Comparison of ENCODE assay signal across 15 mouse cellular contexts in genomic region chrX:10539482-10540166, GRCm38 (mm10). TPM values are rescaled to one million over a fixed set of nuclear protein-coding genes. Genes with fewer than 3 reads are reported as not detected.
DNase-seq lines count a peak whose midpoint lies in the region; ATAC-seq and TF ChIP-seq lines count a peak whose summit lies in the region.
"Had no signal": no experiment of that assay in that cellular context is flagged by ENCODE, and none has a peak within 500 bp of the region (broad histone marks: within the 10 kb centered on the region; RNA-seq: fewer than 3 reads in every experiment).

No protein-coding gene starts in this region.

- H3K27ac ChIP-seq in hindbrain, postnatal 0 days = no peak overlapping the region
- H3K27ac ChIP-seq in hindbrain, embryonic 13.5 days = no peak overlapping the region
- H3K27ac ChIP-seq in lung, embryonic 16.5 days (ENCODE audit: low read length) = peak overlapping the region; percentile 35
- H3K27ac ChIP-seq: forebrain, embryonic 10.5 days; hindbrain, embryonic 15.5 days; midbrain, embryonic 12.5 days had no signal

- H3K4me1 ChIP-seq in hindbrain, postnatal 0 days (ENCODE audit: insufficient read depth, low read length) = no peaks in the 10 kb centered on the region
- no peaks in the 10 kb centered on the region for H3K4me1 ChIP-seq in hindbrain, embryonic 13.5 days (replicated peaks)
- H3K4me1 ChIP-seq in lung, embryonic 16.5 days (replicated peaks; ENCODE audit: control insufficient read depth, insufficient read depth, low read length) = 0 out of 2 replicates have a peak, but pooled peaks cover 2% of the 10 kb centered on the region

- H3K27me3 ChIP-seq in hindbrain, postnatal 0 days (ENCODE audit: insufficient read depth, low read length) = no peaks in the 10 kb centered on the region
- H3K27me3 ChIP-seq in hindbrain, embryonic 13.5 days = no peaks in the 10 kb centered on the region
- no peaks in the 10 kb centered on the region for H3K27me3 ChIP-seq in lung, embryonic 16.5 days (ENCODE audit: control insufficient read depth, insufficient read depth, low read depth, low read length)
- H3K27me3 ChIP-seq: hindbrain, embryonic 15.5 days; midbrain, embryonic 12.5 days had no signal

- no peak overlapping the region for H3K9ac ChIP-seq in hindbrain, postnatal 0 days (replicated peaks; ENCODE audit: low read length)
- no peak overlapping the region for H3K9ac ChIP-seq in hindbrain, embryonic 13.5 days
- no peak overlapping the region for H3K9ac ChIP-seq in lung, embryonic 16.5 days (ENCODE audit: low read length)
- H3K9ac ChIP-seq: hindbrain, embryonic 15.5 days; midbrain, embryonic 12.5 days had no signal

- no peak for ATAC-seq in hindbrain, postnatal 0 days
- ATAC-seq in hindbrain, embryonic 13.5 days (ENCODE audit: low FRiP score) = no peak
- ATAC-seq in lung, embryonic 16.5 days (ENCODE audit: low read depth) = no peak

- no peak overlapping the region for H3K4me3 ChIP-seq in hindbrain, postnatal 0 days (ENCODE audit: low read length)
- no peak overlapping the region for H3K4me3 ChIP-seq in hindbrain, embryonic 13.5 days
- H3K4me3 ChIP-seq in lung, embryonic 16.5 days (ENCODE audit: low read length) = no peak overlapping the region
- H3K4me3 ChIP-seq: forebrain, embryonic 10.5 days; hindbrain, embryonic 15.5 days; midbrain, embryonic 12.5 days had no signal

- H3K9me3 ChIP-seq in hindbrain, postnatal 0 days (ENCODE audit: low read length) = no peaks in the 10 kb centered on the region
- H3K9me3 ChIP-seq in hindbrain, embryonic 13.5 days = no peaks in the 10 kb centered on the region
- no peaks in the 10 kb centered on the region for H3K9me3 ChIP-seq in lung, embryonic 16.5 days (ENCODE audit: control insufficient read depth, low read length)
- H3K9me3 ChIP-seq: forebrain, embryonic 10.5 days; G1E; hindbrain, embryonic 15.5 days; midbrain, embryonic 12.5 days had no signal

- H3K4me2 ChIP-seq in hindbrain, postnatal 0 days (ENCODE audit: low read depth, low read length) = no peak overlapping the region
- H3K4me2 ChIP-seq in hindbrain, embryonic 13.5 days = no peak overlapping the region
- no peak overlapping the region for H3K4me2 ChIP-seq in lung, embryonic 16.5 days (ENCODE audit: low read depth, low read length)
- H3K4me2 ChIP-seq: hindbrain, embryonic 15.5 days; midbrain, embryonic 12.5 days had no signal

- DNase-seq in adrenal gland, postnatal 14 days = peak; percentile 19
- DNase-seq in adrenal gland, adult 18-20 months (ENCODE audit: low spot score in 2 of 2) = no peak
- DNase-seq in hindbrain, postnatal 0 days (ENCODE audit: low spot score) = peak; percentile 10
- DNase-seq in lung, postnatal 25 days (ENCODE audit: low spot score) = no peak
- peak; percentile 21 for DNase-seq in lung, postnatal 36 days
- no peak for DNase-seq in gastrocnemius, adult 8-10 months (ENCODE audit: low spot score in 2 of 2)
- DNase-seq: gastrocnemius, postnatal 25 days; layer of hippocampus, adult 9-11 months; right cerebral cortex, postnatal 4 days had no signal

- no peak for TF ChIP-seq CTCF in hindbrain, postnatal 0 days (IDR thresholded peaks at IDR 0.05; ENCODE audit: low read depth)

- WGBS in hindbrain, postnatal 0 days = 47% methylated on average over 6 of the region's 6 CpGs
- WGBS in hindbrain, embryonic 13.5 days = 59% methylated on average over 6 of the region's 6 CpGs
- 27% methylated on average over 6 of the region's 6 CpGs for WGBS in lung, embryonic 16.5 days

- no peaks in the 10 kb centered on the region for H3K36me3 ChIP-seq in hindbrain, postnatal 0 days (ENCODE audit: insufficient read depth, low read length)
- no peaks in the 10 kb centered on the region for H3K36me3 ChIP-seq in hindbrain, embryonic 13.5 days
- no peaks in the 10 kb centered on the region for H3K36me3 ChIP-seq in lung, embryonic 16.5 days (ENCODE audit: control insufficient read depth, insufficient read depth, low read length)
- H3K36me3 ChIP-seq: forebrain, embryonic 10.5 days; G1E; hindbrain, embryonic 15.5 days; midbrain, embryonic 12.5 days had no signal

RNA-seq across cellular contexts. Expression of gene Tspan7, which starts 54.7 kb away (rescaled TPM):
- total RNA-seq in adrenal gland, postnatal 14 days (2021) = 84.3 and 88.3 TPM in 2 replicates
- total RNA-seq in adrenal gland, adult 18-20 months (2021) = 10 to 100 TPM; 83.2 to 86.3 TPM
- 275 and 297 TPM in 2 replicates for total RNA-seq in hindbrain, postnatal 0 days (2014; rRNA removed)
- 658 and 669 TPM in 2 replicates for polyA plus RNA-seq in hindbrain, postnatal 0 days (2015; fragmentation: Nextera tagmentation; extraction: Ambion mirVana)
- polyA plus RNA-seq in hindbrain, embryonic 13.5 days (2015; fragmentation: Nextera tagmentation; extraction: Ambion mirVana) = 250 and 257 TPM in 2 replicates
- 114 and 115 TPM in 2 replicates for polyA plus RNA-seq in lung, embryonic 16.5 days (2015; fragmentation: Nextera tagmentation; extraction: Ambion mirVana)
- 100 to 1,000 TPM in 3 of 4 experiments, 10 to 100 TPM in 1; 98.9 to 107 (median 106) TPM for total RNA-seq in gastrocnemius, adult 8-10 months (2022)
- polyA plus RNA-seq: G1E had no signal

Comparison
In these comparisons a context has a peak if more than half of its experiments do, and no peak if none do; other contexts are left out.
1. DNase-seq: peak in adrenal gland, postnatal 14 days (single experiment), hindbrain, postnatal 0 days (single experiment) and lung, postnatal 36 days (single experiment); none in adrenal gland, adult 18-20 months (0 of 2), lung, postnatal 25 days (single experiment) and gastrocnemius, adult 8-10 months (0 of 2).